Mouse (Mus musculus) liver, embryonic 12.5 days (tissue): ENCODE data around the gene Dnah11. TPM values are rescaled to one million over a fixed set of nuclear protein-coding genes. Genes with fewer than 3 reads are reported as not detected.
"Not testable (repeated sequence)": the region's sequence is repeated elsewhere in the genome, so short reads cannot be mapped to it uniquely, and the experiment has no call there.

ENCODE experiments used
- ATAC-seq: fragments of 200-750 bp; cut with Nextera tagmentation; 2 replicates; pipeline ENCODE4 v1.8.0; 2017; ENCODE audit warnings: moderate number of reproducible peaks, mild to moderate bottlenecking, moderate library complexity
- H3K27ac ChIP-seq: fragments of 300-500 bp; sonication (generic); 2 replicates; pipeline ENCODE4 v1.5.1; 2016; ENCODE audit warnings: mild to moderate bottlenecking
- H3K27me3 ChIP-seq: fragments of 300-500 bp; sonication (generic); replicated peaks from 2 replicates; pipeline ENCODE4 v1.6.1; 2016; ENCODE audit warnings: mild to moderate bottlenecking, moderate library complexity
- H3K36me3 ChIP-seq: fragments of 300-500 bp; sonication (generic); 2 replicates; pipeline ENCODE4 v1.6.1; 2016; ENCODE audit warnings: mild to moderate bottlenecking, moderate library complexity
- H3K4me1 ChIP-seq: fragments of 300-500 bp; sonication (generic); 2 replicates; pipeline ENCODE4 v1.6.1; 2016
- H3K4me2 ChIP-seq: fragments of 300-500 bp; sonication (generic); 2 replicates; pipeline ENCODE4 v1.6.1; 2016; ENCODE audit warnings: mild to moderate bottlenecking, moderate library complexity
- H3K4me3 ChIP-seq: fragments of 300-500 bp; sonication (generic); 2 replicates; pipeline ENCODE4 v1.5.1; 2016; ENCODE audit warnings: mild to moderate bottlenecking, moderate library complexity
- H3K9ac ChIP-seq: fragments of 300-500 bp; sonication (generic); 2 replicates; pipeline ENCODE4 v1.6.1; 2016; ENCODE audit warnings: mild to moderate bottlenecking, moderate library complexity
- H3K9me3 ChIP-seq: fragments of 300-500 bp; sonication (generic); replicated peaks from 2 replicates; pipeline ENCODE4 v1.6.1; 2016; ENCODE audit warnings: mild to moderate bottlenecking, moderate library complexity
- WGBS: fragments of 180-500 bp; shearing (Covaris S2); methylation state at CpG from one replicate; pipeline ENCODE4 v1.1.7; 2016; ENCODE audit not compliant: insufficient replicate concordance; 5-methylcytosine and 5-hydroxymethylcytosine counted together
- polyA plus RNA-seq: library from polyadenylated mRNA; unstranded; fragments of >200 nt; fragmentation: Nextera tagmentation; extraction: Ambion mirVana; gene quantifications from 2 replicates; pipeline ENCODE4 v1.2.1, GENCODE M21; 2016

Dnah11 gene
- polyA plus RNA-seq, 1 experiment from 2014 or later, result 0.05 TPM

- not testable (repeated sequence) for H3K9ac ChIP-seq, H3K9me3 ChIP-seq, H3K4me2 ChIP-seq, H3K4me1 ChIP-seq, ATAC-seq, H3K36me3 ChIP-seq, H3K27me3 ChIP-seq, H3K27ac ChIP-seq, H3K4me3 ChIP-seq
- WGBS, result 33% methylated on average over 1 of the region's 4 CpGs
These were observed 298.0 kb downstream of the Dnah11 start for GRCm38 (mm10) chr12:117900798-117901197.

GRCm38 (mm10) chr12:117887422-117887821, 311.4 kb downstream of the Dnah11 start:
- Histone ChIP-seq H3K9me3 (no peaks in the 10 kb centered on the region), H3K36me3 (0 out of 2 replicates have a peak, but pooled peaks cover 4% of the 10 kb centered on the region), H3K4me3 (no peak overlapping the region), H3K4me2 (no peak overlapping the region), H3K27me3 (no peaks in the 10 kb centered on the region), H3K9ac (no peak overlapping the region), H3K4me1 (no peaks in the 10 kb centered on the region), H3K27ac (no peak overlapping the region)
- 69% methylated on average over 3 of the region's 3 CpGs for WGBS
- no peak for ATAC-seq

- Histone ChIP-seq H3K27ac (no peak overlapping the region), H3K9me3 (no peaks in the 10 kb centered on the region), H3K36me3 (peaks cover 22% of the 10 kb centered on the region), H3K4me2 (no peak overlapping the region), H3K4me3 (no peak overlapping the region), H3K4me1 (no peaks in the 10 kb centered on the region), H3K9ac (no peak overlapping the region), H3K27me3 (no peaks in the 10 kb centered on the region)
- 78% methylated on average over 2 of the region's 2 CpGs for WGBS
- no peak for ATAC-seq
These were observed 314.2 kb downstream of the Dnah11 start for GRCm38 (mm10) chr12:117884627-117885026.

- H3K4me1 ChIP-seq, result no peaks in the 10 kb centered on the region
- ATAC-seq, result no peak
- H3K27ac ChIP-seq, result no peak overlapping the region
- H3K9me3 ChIP-seq, result no peaks in the 10 kb centered on the region
- no peak overlapping the region for H3K9ac ChIP-seq
- no peaks in the 10 kb centered on the region for H3K27me3 ChIP-seq
- no peak overlapping the region for H3K4me2 ChIP-seq
- peaks cover 85% of the 10 kb centered on the region for H3K36me3 ChIP-seq
- 84% methylated on average over 13 of the region's 13 CpGs for WGBS
- no peak overlapping the region for H3K4me3 ChIP-seq
These were observed 320.5 kb downstream of the Dnah11 start for GRCm38 (mm10) chr12:117878341-117878740.

GRCm38 (mm10) chr12:117872265-117872664, 326.6 kb downstream of the Dnah11 start:
- no peak overlapping the region for H3K4me3 ChIP-seq
- no peak overlapping the region for H3K4me2 ChIP-seq
- H3K27ac ChIP-seq, result no peak overlapping the region
- no peaks in the 10 kb centered on the region for H3K27me3 ChIP-seq
- no peak overlapping the region for H3K9ac ChIP-seq
- no peaks in the 10 kb centered on the region for H3K9me3 ChIP-seq
- H3K4me1 ChIP-seq, result no peaks in the 10 kb centered on the region
- ATAC-seq, result no peak
- H3K36me3 ChIP-seq, result peaks cover 95% of the 10 kb centered on the region
- WGBS, result 81% methylated on average over 5 of the region's 5 CpGs

GRCm38 (mm10) chr12:117867708-117868564, 330.9 kb downstream of the Dnah11 start:
- no peak overlapping the region for H3K9ac ChIP-seq
- ATAC-seq, result no peak
- no peaks in the 10 kb centered on the region for H3K4me1 ChIP-seq
- no peaks in the 10 kb centered on the region for H3K27me3 ChIP-seq
- WGBS, result 73% methylated on average over 4 of the region's 4 CpGs
- peaks cover 81% of the 10 kb centered on the region for H3K36me3 ChIP-seq
- H3K4me2 ChIP-seq, result no peak overlapping the region
- H3K9me3 ChIP-seq, result no peaks in the 10 kb centered on the region
- H3K27ac ChIP-seq, result no peak overlapping the region
- no peak overlapping the region for H3K4me3 ChIP-seq

GRCm38 (mm10) chr12:117862655-117863054, 336.2 kb downstream of the Dnah11 start:
- H3K4me1 ChIP-seq, result 0 out of 2 replicates have a peak, but pooled peaks cover 4% of the 10 kb centered on the region
- no peak overlapping the region for H3K4me3 ChIP-seq
- WGBS, result 33% methylated on average over 5 of the region's 5 CpGs
- H3K27me3 ChIP-seq, result no peaks in the 10 kb centered on the region
- peaks cover 36% of the 10 kb centered on the region for H3K36me3 ChIP-seq
- H3K9me3 ChIP-seq, result no peaks in the 10 kb centered on the region
- no peak overlapping the region for H3K27ac ChIP-seq
- no peak for ATAC-seq
- H3K4me2 ChIP-seq, result no peak overlapping the region
- no peak overlapping the region for H3K9ac ChIP-seq

GRCm38 (mm10) chr12:117861249-117861648, 337.6 kb downstream of the Dnah11 start:
- H3K9ac ChIP-seq, result no peak overlapping the region
- no peak overlapping the region for H3K4me2 ChIP-seq
- no peaks in the 10 kb centered on the region for H3K27me3 ChIP-seq
- H3K9me3 ChIP-seq, result no peaks in the 10 kb centered on the region
- H3K4me3 ChIP-seq, result no peak overlapping the region
- H3K36me3 ChIP-seq, result peaks cover 22% of the 10 kb centered on the region
- no peak for ATAC-seq
- H3K27ac ChIP-seq, result no peak overlapping the region
- H3K4me1 ChIP-seq, result 0 out of 2 replicates have a peak, but pooled peaks cover 4% of the 10 kb centered on the region
- 60% methylated on average over 3 of the region's 3 CpGs for WGBS

- Histone ChIP-seq H3K27ac (no peak overlapping the region), H3K27me3 (no peaks in the 10 kb centered on the region), H3K4me2 (no peak overlapping the region), H3K4me3 (no peak overlapping the region), H3K9me3 (no peaks in the 10 kb centered on the region), H3K4me1 (0 out of 2 replicates have a peak, but pooled peaks cover 4% of the 10 kb centered on the region), H3K36me3 (peaks cover 19% of the 10 kb centered on the region), H3K9ac (no peak overlapping the region)
- 66% methylated on average over 7 of the region's 7 CpGs for WGBS
- ATAC-seq, result no peak
These were observed 338.0 kb downstream of the Dnah11 start for GRCm38 (mm10) chr12:117860840-117861239.

GRCm38 (mm10) chr12:117857884-117858283, 341.0 kb downstream of the Dnah11 start:
- H3K4me3 ChIP-seq, result no peak overlapping the region
- WGBS, result 77% methylated on average over 6 of the region's 6 CpGs
- no peaks in the 10 kb centered on the region for H3K9me3 ChIP-seq
- no peak overlapping the region for H3K4me2 ChIP-seq
- ATAC-seq, result no peak
- no peak overlapping the region for H3K9ac ChIP-seq
- H3K27me3 ChIP-seq, result no peaks in the 10 kb centered on the region
- no peak overlapping the region for H3K27ac ChIP-seq
- H3K4me1 ChIP-seq, result 0 out of 2 replicates have a peak, but pooled peaks cover 4% of the 10 kb centered on the region
- H3K36me3 ChIP-seq, result peaks cover 3% of the 10 kb centered on the region; the same call in 1 of the 2 replicates

- H3K9ac ChIP-seq, result no peak overlapping the region
- no peaks in the 10 kb centered on the region for H3K4me1 ChIP-seq
- no peak for ATAC-seq
- H3K27me3 ChIP-seq, result no peaks in the 10 kb centered on the region
- H3K9me3 ChIP-seq, result no peaks in the 10 kb centered on the region
- H3K36me3 ChIP-seq, result peaks cover 3% of the 10 kb centered on the region; the same call in 1 of the 2 replicates
- H3K4me3 ChIP-seq, result no peak overlapping the region
- no peak overlapping the region for H3K4me2 ChIP-seq
- no peak overlapping the region for H3K27ac ChIP-seq
- 74% methylated on average over 9 of the region's 9 CpGs for WGBS
These were observed 341.8 kb downstream of the Dnah11 start for GRCm38 (mm10) chr12:117857023-117857422.

- ATAC-seq, result peak; percentile 34; the same call in 1 of the 2 replicates
- Histone ChIP-seq H3K9me3 (no peaks in the 10 kb centered on the region), H3K4me3 (no peak overlapping the region), H3K4me2 (no peak overlapping the region), H3K27me3 (no peaks in the 10 kb centered on the region), H3K27ac (no peak overlapping the region), H3K4me1 (peaks cover 6% of the 10 kb centered on the region), H3K36me3 (peaks cover 18% of the 10 kb centered on the region), H3K9ac (no peak overlapping the region)
- WGBS, result 24% methylated on average over 6 of the region's 6 CpGs
These were observed 345.5 kb downstream of the Dnah11 start for GRCm38 (mm10) chr12:117853316-117853715.
